Mouse (Mus musculus) lung, postnatal 25 days (tissue): ENCODE data around the gene Ryr3.

ENCODE experiments used
- DNase-seq: peaks from one replicate; pipeline ENCODE4 v3.0.0; 2022; ENCODE audit warnings: low spot score

Gene Ryr3

GRCm38 (mm10) chr2:113216746-113217461, at the start of gene Ryr3:
TSS of gene Ryr3 (minus strand) at chr2:113217096.
- DNase-seq = no peak

- no peak for DNase-seq
These were observed 22.0 kb upstream of the Ryr3 start for GRCm38 (mm10) chr2:113238871-113239270.

GRCm38 (mm10) chr2:113236993-113237392, 20.1 kb upstream of the Ryr3 start:
- no peak for DNase-seq

DNA sequence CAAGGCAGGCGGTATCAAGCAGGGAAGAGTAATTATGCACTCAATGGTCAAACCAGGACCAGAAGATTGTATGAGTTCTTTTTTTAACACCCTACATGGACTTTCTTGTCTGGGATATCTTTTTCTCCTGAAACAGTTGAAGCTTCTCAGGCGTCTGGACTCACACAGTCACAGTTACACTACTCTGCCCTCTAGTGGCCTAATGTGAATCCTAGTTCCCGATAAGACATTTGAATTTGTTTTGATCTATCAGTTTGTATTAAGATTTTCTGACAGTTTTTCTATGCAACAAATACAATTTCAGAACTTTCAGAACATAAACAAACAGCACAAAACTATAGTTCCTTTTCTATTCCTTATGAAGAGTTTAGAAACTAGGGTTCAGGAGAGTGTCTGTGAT, 17.7 kb upstream of the Ryr3 start:
- DNase-seq = peak; percentile 22

- DNase-seq = no peak
These were observed 16.5 kb upstream of the Ryr3 start for GRCm38 (mm10) chr2:113233356-113233755.

DNA sequence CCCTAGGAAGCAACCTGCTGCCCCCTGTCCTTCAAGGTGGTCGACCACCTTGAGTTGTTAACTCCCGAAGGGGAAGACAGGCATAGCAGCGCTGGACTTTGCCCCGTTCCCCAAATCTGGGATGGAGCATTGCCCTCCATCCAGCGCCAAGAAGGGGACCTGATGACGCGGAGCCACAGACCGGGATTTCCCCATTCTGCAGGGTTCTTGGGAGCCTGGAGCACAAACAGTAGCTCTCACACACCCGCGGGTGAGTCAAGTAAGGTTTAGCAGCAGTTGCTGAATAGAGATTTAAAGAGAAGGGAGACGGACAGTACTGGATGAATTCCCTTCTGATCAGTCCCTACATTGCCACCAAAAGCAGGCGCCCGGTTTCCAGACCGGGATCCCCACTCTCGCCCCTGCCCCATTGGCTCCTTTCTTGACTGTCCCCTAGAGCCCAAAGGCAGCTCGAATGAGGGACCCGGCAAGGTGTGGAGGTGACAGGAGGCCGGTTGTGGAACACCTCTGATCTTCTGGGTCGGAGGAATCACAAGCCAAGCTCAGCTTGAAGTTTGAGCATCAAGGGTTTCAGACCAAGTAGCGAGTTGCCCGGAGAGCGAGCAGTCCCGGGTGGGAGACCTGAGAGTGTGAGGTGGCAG, 671 bp downstream of the Ryr3 start:
- no peak for DNase-seq

- no peak for DNase-seq
These were observed 6.9 kb downstream of the Ryr3 start for GRCm38 (mm10) chr2:113210023-113210422.

DNA sequence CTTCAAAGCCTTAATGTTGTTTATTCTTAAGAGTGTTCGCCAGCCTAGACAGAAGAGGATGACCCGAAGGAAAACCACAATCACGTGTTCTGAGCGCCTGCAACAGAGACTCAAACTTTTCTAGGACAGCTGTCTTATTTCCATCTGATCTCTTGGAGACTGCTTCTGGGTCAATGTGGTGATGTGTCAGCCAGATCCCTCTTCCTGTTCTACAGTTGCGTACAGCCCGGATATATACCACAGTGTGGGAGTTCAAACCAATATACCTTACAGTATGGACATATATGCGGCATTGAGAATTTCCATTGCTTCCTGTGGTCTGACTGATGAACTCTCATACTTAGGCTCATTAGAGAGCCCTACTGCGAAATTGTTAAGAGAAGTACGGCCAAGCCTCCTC, 7.6 kb downstream of the Ryr3 start:
- DNase-seq = no peak

GRCm38 (mm10) chr2:113202857-113203256, 14.0 kb downstream of the Ryr3 start:
- no peak for DNase-seq

GRCm38 (mm10) chr2:113199030-113199679, 17.7 kb downstream of the Ryr3 start:
- DNase-seq = no peak

DNA sequence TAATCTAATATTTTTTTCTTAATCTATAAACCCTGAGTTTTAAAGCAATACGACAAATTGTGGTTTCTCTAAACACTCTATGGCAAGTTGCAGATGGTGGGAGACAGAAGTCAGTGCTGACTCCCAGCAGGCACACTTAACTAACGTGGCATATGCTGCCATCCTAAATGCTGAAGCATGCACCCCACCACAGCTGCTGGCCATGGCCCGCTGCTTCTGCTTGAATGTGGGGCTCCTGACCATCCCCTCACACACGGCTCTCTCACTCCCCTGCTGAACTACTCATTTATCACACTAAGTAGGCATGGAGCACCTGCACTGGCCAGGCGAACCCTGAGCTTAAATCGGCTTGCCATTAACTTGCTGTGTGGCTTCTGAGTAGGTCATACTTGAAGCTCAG, 29.7 kb downstream of the Ryr3 start:
- DNase-seq = no peak

- DNase-seq = no peak
These were observed 35.2 kb downstream of the Ryr3 start for GRCm38 (mm10) chr2:113181701-113182100.

- no peak for DNase-seq
These were observed 38.8 kb downstream of the Ryr3 start for GRCm38 (mm10) chr2:113178047-113178446.

DNA sequence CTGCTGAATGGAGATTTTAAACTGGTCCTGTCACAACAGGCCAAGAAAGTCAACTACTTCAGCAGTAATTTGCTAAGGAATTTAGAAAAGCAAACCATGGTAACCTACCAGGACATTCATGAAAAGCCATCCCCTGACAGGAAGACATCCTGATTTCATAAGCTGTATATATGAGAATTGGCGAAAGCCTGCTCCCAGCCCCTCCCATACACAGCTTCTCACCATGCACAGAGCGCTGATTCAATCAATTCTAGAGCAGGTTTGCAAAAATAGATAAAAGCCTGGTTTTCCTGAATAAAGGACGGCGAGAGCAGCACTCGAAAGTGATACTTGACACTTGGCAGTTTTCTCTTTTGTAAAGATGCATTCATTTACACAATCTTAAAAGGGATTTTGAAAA, 40.6 kb downstream of the Ryr3 start:
- no peak for DNase-seq

DNA sequence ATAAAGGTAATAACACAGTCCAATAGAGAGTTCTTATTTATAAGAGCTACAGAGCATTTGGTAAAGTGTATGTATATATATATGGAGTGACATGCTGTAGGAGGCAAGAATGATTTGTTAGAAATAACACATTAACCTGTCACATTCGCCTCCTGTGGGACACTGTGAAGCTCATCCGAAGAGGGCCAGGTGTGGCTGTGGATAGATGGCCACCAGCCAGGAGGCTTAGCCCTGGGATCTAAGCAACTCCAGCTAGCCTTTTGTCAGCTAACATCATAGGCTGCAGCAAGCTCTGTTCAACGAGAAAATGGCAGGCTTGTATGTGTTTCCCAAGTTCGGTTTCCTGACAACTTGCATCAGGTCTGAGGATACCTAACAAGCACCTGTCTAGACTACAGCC, 48.8 kb downstream of the Ryr3 start:
- no peak for DNase-seq

GRCm38 (mm10) chr2:113161494-113161893, 55.4 kb downstream of the Ryr3 start:
- no peak for DNase-seq

DNA sequence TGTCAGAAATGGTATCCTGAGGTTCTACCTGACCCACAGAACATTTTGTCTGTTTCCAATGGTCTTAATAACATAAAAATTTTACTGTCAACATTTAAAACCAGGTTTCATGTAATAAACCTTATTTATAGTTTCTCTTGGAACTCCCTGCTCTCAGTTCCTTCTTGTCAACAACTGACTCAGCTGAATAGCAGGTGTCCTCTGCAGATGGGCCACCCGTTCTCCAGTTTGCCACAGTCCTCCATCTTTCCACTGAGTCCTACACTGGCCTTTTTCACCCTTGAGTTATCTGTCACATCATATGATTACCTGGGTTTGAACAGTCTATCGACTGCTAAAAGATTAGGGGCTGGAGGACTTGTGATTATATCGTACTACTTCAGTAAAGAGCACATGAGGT, 79.1 kb downstream of the Ryr3 start:
- DNase-seq = no peak

- no peak for DNase-seq
These were observed 93.4 kb downstream of the Ryr3 start for GRCm38 (mm10) chr2:113123476-113123875.

DNA sequence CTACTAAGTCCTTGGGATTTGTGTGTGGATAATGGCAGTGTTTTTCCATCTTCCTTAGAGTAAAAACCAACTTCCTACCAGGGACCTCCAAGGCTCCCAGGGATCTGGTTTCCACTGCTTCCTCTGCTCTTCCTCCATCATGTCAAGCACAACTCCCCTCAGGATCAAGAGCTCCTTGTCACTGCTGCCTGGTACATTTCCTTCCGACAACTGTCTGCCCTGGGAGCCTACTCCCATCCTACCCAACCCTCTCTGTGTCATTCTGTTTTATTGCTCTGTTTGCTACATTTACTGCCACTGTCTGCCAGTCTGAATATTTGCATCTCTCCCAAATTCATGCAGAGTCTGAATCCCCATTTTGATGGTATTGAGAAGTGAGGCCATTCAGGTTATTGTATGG, 97.8 kb downstream of the Ryr3 start:
- no peak for DNase-seq

GRCm38 (mm10) chr2:113116788-113117187, 100.1 kb downstream of the Ryr3 start:
- no peak for DNase-seq

- DNase-seq = no peak
These were observed 101.0 kb downstream of the Ryr3 start for GRCm38 (mm10) chr2:113115897-113116283.

DNA sequence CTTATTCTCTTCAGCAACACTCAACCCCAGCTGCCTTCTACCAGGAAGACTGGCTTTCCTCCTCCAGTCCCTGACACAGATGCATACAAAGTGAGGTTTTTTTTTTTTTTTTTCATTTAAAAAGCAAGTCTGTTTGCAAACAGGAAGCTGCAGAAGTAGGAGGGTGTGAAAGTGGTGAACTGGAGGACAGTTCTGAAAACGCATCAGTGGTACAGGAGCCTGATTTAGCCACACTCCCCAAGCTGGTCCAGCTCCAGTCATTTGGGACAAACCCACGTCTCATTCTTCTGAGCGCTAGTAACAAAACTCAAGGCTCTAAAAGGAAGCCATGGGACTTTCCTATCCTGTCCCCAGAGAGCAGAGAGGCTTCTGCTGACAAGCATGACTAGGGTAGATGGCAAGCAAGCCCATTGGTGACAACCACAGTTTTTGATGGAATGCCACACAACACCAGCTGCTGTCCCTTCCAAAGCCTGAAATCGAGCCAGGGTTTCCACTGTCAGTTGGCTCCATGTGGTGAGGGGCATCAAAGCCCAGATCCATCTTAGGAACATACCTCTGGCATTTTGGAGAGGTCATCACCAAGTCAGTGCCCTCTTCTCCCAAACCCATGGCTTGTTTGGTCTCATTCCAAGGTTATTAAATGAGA, 101.5 kb downstream of the Ryr3 start:
- DNase-seq = no peak

DNA sequence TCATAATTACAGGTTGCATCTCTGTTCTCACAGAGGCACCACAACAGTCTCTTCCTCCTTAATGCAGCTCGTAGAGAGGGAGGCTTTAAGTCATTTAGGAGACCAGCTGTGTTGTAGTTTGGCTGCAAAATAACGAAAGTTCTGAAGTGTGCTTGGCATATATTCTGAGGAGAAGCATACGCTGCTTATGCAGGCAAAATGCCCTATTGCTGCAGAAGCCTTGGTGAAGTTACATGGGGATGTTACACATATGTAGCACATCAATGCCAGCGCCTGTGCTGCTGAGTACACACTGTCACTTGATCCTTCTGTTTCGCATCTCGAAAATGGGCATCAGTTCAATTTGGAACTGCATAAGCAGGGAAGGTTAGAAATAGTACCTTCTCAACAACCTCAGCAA, 112.3 kb downstream of the Ryr3 start:
- DNase-seq = no peak
